ENCODE assay signal across 31 mouse cellular contexts in genomic region chr7:64881387-64881786, GRCm38 (mm10). TPM values are rescaled to one million over a fixed set of nuclear protein-coding genes. Genes with fewer than 3 reads are reported as not detected.
DNase-seq lines count a peak whose midpoint lies in the region; ATAC-seq lines count a peak whose summit lies in the region.
"Had no signal": no experiment of that assay in that cellular context is flagged by ENCODE, and none has a peak within 500 bp of the region (broad histone marks: within the 10 kb centered on the region; RNA-seq: fewer than 3 reads in every experiment).

No protein-coding gene starts in this region.

- no peak overlapping the region for H3K4me2 ChIP-seq in liver, embryonic 12.5 days
- H3K4me2 ChIP-seq: heart, embryonic 13.5 days; kidney, embryonic 15.5 days; limb, embryonic 13.5 days; liver, embryonic 11.5 days had no signal

- WGBS in liver, embryonic 12.5 days (ENCODE audit: insufficient replicate concordance) = 57% methylated on average over 7 of the region's 7 CpGs

- no peaks in the 10 kb centered on the region for H3K36me3 ChIP-seq in liver, embryonic 12.5 days
- H3K36me3 ChIP-seq: heart, embryonic 13.5 days; hindbrain, embryonic 10.5 days; kidney, embryonic 15.5 days; limb, embryonic 13.5 days; midbrain, embryonic 10.5 days had no signal

- H3K9me3 ChIP-seq in liver, embryonic 12.5 days (replicated peaks) = no peaks in the 10 kb centered on the region
- H3K9me3 ChIP-seq: heart, embryonic 13.5 days; hindbrain, embryonic 10.5 days; kidney, embryonic 15.5 days; limb, embryonic 13.5 days; midbrain, embryonic 10.5 days had no signal

- no peak overlapping the region for H3K4me3 ChIP-seq in liver, embryonic 12.5 days
- H3K4me3 ChIP-seq: erythroblast, embryonic 14.5 days; heart, embryonic 13.5 days; hindbrain, embryonic 10.5 days; kidney, embryonic 15.5 days; layer of hippocampus, adult 2 months; left cerebral cortex, adult 2 months; limb, embryonic 13.5 days; midbrain, embryonic 10.5 days had no signal

- ATAC-seq in granulocyte monocyte progenitor cell, adult 5-6 weeks (replicated peaks; ENCODE audit: poor library complexity, severe bottlenecking) = peak; percentile 98
- no peak for ATAC-seq in liver, embryonic 12.5 days
- ATAC-seq: CD4-positive, CD25-positive, alpha-beta regulatory T cell, adult 4 months; forebrain, embryonic 16.5 days; hindbrain, embryonic 16.5 days; liver, postnatal 0 days; midbrain, embryonic 16.5 days had no signal

- H3K4me1 ChIP-seq in liver, embryonic 12.5 days = no peaks in the 10 kb centered on the region
- H3K4me1 ChIP-seq: heart, embryonic 13.5 days; hindbrain, embryonic 10.5 days; kidney, embryonic 15.5 days; limb, embryonic 13.5 days; midbrain, embryonic 10.5 days had no signal

- no peak overlapping the region for H3K9ac ChIP-seq in liver, embryonic 12.5 days
- H3K9ac ChIP-seq: heart, embryonic 13.5 days; kidney, embryonic 15.5 days; limb, embryonic 13.5 days; liver, postnatal 0 days had no signal

- H3K27ac ChIP-seq in liver, embryonic 12.5 days = no peak overlapping the region
- H3K27ac ChIP-seq: heart, embryonic 13.5 days; hindbrain, embryonic 10.5 days; kidney, embryonic 15.5 days; layer of hippocampus, adult 2 months; left cerebral cortex, adult 2 months; limb, embryonic 13.5 days; macrophage; midbrain, embryonic 10.5 days had no signal

- peak; percentile 30 for DNase-seq in adrenal gland, adult 2 months
- DNase-seq in adrenal gland, adult 18-20 months (ENCODE audit: low spot score in 2 of 2) = no peak
- peak; percentile 10 for DNase-seq in urinary bladder, postnatal 14 days (ENCODE audit: low spot score)
- no peak for DNase-seq in urinary bladder, postnatal 36 days (ENCODE audit: low spot score in 2 of 2)
- DNase-seq in adipocyte (ENCODE audit: low spot score) = no peak
- no peak for DNase-seq in layer of hippocampus, adult 11-12 months (ENCODE audit: low spot score)
- DNase-seq: cerebellum, adult 11-12 months; cerebellum, adult 9-11 months; heart, postnatal 10 days; kidney, adult 18-20 months; kidney, postnatal 25 days; liver, postnatal 0 days; right cerebral cortex, adult 18-20 months; right cerebral cortex, postnatal 4 days; thymus, postnatal 4 days had no signal

- peaks cover 7% of the 10 kb centered on the region; the same call in 1 of the 2 replicates for H3K27me3 ChIP-seq in liver, embryonic 12.5 days (replicated peaks)
- H3K27me3 ChIP-seq: kidney, embryonic 15.5 days had no signal

RNA-seq across cellular contexts. Expression of gene Nsmce3, which starts 8.6 kb away (rescaled TPM):
- 1 to 10 TPM; 6.4 to 9.7 TPM for total RNA-seq in adrenal gland, adult 2 months (2021)
- 7.1 and 8.6 TPM in 2 replicates for polyA plus RNA-seq in adrenal gland, adult 2 months (2012; rRNA removed)
- 1 to 10 TPM; 7.1 to 7.8 TPM for total RNA-seq in adrenal gland, adult 18-20 months (2021)
- total RNA-seq in granulocyte monocyte progenitor cell, adult 5-6 weeks (2014; fragmentation: Nextera tagmentation) = 3.2 and 5.5 TPM in 2 replicates
- 5.4 and 7.0 TPM in 2 replicates for total RNA-seq in granulocyte monocyte progenitor cell, adult 5-6 weeks (2017)
- 7.9 and 8.2 TPM in 2 replicates for polyA plus RNA-seq in liver, embryonic 12.5 days (2016; fragmentation: Nextera tagmentation; extraction: Ambion mirVana)

Comparison
In these comparisons a context has a peak if more than half of its experiments do, and no peak if none do; other contexts are left out.
1. DNase-seq: peak in adrenal gland, adult 2 months (single experiment) and urinary bladder, postnatal 14 days (single experiment); none in adrenal gland, adult 18-20 months (0 of 2), urinary bladder, postnatal 36 days (0 of 2), adipocyte (single experiment) and layer of hippocampus, adult 11-12 months (single experiment).